ENCODE assay signal across 9 mouse cellular contexts in the genomic region with DNA sequence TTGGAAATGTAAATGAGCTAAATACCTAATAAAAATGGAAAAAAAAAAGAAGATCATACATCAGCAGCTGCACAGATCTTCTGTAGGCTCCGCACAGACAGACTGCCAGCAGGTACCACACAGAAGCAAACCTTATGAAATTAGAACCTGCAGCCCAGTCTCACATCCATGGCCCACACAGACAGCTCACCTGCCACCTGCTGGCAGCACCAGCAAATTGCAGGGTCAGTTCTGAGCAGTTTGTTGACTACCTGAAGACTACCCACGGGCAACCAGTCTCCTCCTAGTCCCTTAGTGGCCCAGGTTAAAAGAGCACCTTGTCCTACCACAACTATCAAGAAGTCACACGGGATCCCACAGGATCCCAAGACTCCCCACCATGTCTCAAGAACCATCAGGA.
A peak's percentile ranks its signal among the peaks of the same experiment; 100 is the strongest.
DNase-seq lines count a peak whose midpoint lies in the region; ATAC-seq and TF ChIP-seq lines count a peak whose summit lies in the region.
"Had no signal": no experiment of that assay in that cellular context is flagged by ENCODE, and none has a peak within 500 bp of the region (broad histone marks: within the 10 kb centered on the region; RNA-seq: fewer than 3 reads in every experiment).

No protein-coding gene starts in this region.

- intact Hi-C loops in gastrocnemius, adult 2 months (cut with DNase I) = no loop called here

- H3K4me2 ChIP-seq in neural tube, embryonic 15.5 days = no peak overlapping the region
- H3K4me2 ChIP-seq in midbrain, embryonic 14.5 days (ENCODE audit: low read length) = no peak overlapping the region

- H3K27me3 ChIP-seq in neural tube, embryonic 15.5 days (replicated peaks) = no peaks in the 10 kb centered on the region
- no peaks in the 10 kb centered on the region for H3K27me3 ChIP-seq in splenic B cell, adult 2 months (ENCODE audit: control insufficient read depth, insufficient read depth, low read length, poor library complexity, severe bottlenecking)
- H3K27me3 ChIP-seq in midbrain, embryonic 14.5 days (ENCODE audit: control insufficient read depth, insufficient read depth, low read length) = no peaks in the 10 kb centered on the region

- peaks cover 10% of the 10 kb centered on the region; the same call in 1 of the 2 replicates for H3K4me1 ChIP-seq in neural tube, embryonic 15.5 days
- peaks cover 20% of the 10 kb centered on the region; the same call in 1 of the 2 replicates for H3K4me1 ChIP-seq in midbrain, embryonic 14.5 days (ENCODE audit: control insufficient read depth, insufficient read depth, low read length)
- H3K4me1 ChIP-seq: megakaryocyte, embryonic 14.5 days had no signal

- H3K4me3 ChIP-seq in gastrocnemius, adult 2 months = no peak overlapping the region
- no peak overlapping the region for H3K4me3 ChIP-seq in neural tube, embryonic 15.5 days (replicated peaks)
- no peak overlapping the region for H3K4me3 ChIP-seq in midbrain, embryonic 14.5 days (replicated peaks; ENCODE audit: low read depth, low read length)
- H3K4me3 ChIP-seq: megakaryocyte, embryonic 14.5 days had no signal

- H3K9me3 ChIP-seq in neural tube, embryonic 15.5 days (replicated peaks) = no peaks in the 10 kb centered on the region
- H3K9me3 ChIP-seq in midbrain, embryonic 14.5 days (ENCODE audit: control insufficient read depth, low read length) = no peaks in the 10 kb centered on the region
- H3K9me3 ChIP-seq: megakaryocyte, embryonic 14.5 days had no signal

- H3K9ac ChIP-seq in neural tube, embryonic 15.5 days (replicated peaks) = no peak overlapping the region
- no peak overlapping the region for H3K9ac ChIP-seq in midbrain, embryonic 14.5 days (replicated peaks; ENCODE audit: low read length)

- no peak for ATAC-seq in neural tube, embryonic 15.5 days (ENCODE audit: low FRiP score)
- ATAC-seq in midbrain, embryonic 14.5 days (ENCODE audit: low FRiP score, low TSS enrichment) = no peak

- TF ChIP-seq CTCF in gastrocnemius, adult 2 months (IDR thresholded peaks at IDR 0.05) = peak; percentile 61

- DNase-seq in gastrocnemius, adult 2 months = peak; percentile 28
- no peak for DNase-seq in gastrocnemius, postnatal 25 days
- DNase-seq in neural tube, embryonic 10.5 days (ENCODE audit: extremely low spot score, low spot score) = peak; percentile 30
- DNase-seq in embryo, embryonic 10.5 days (ENCODE audit: low spot score) = peak; percentile 51
- DNase-seq in splenic B cell, adult 2 months (ENCODE audit: low read depth, low spot score) = peak; percentile 9
- DNase-seq in midbrain, embryonic 14.5 days = no peak
- DNase-seq in Muller cell, postnatal 12 days (ENCODE audit: inconsistent ontology term) = no peak

- H3K27ac ChIP-seq in gastrocnemius, adult 2 months = no peak overlapping the region
- H3K27ac ChIP-seq in neural tube, embryonic 15.5 days (replicated peaks) = no peak overlapping the region
- no peak overlapping the region for H3K27ac ChIP-seq in midbrain, embryonic 14.5 days (replicated peaks; ENCODE audit: low read depth, low read length)

- no peaks in the 10 kb centered on the region for H3K36me3 ChIP-seq in neural tube, embryonic 15.5 days
- no peaks in the 10 kb centered on the region for H3K36me3 ChIP-seq in splenic B cell, adult 2 months (ENCODE audit: control insufficient read depth, insufficient read depth, low read length, poor library complexity, severe bottlenecking)
- H3K36me3 ChIP-seq in midbrain, embryonic 14.5 days (ENCODE audit: control insufficient read depth, insufficient read depth, low read length) = no peaks in the 10 kb centered on the region

- WGBS in neural tube, embryonic 15.5 days = 77% methylated on average over 3 of the region's 3 CpGs
- 77% methylated on average over 3 of the region's 3 CpGs for WGBS in midbrain, embryonic 14.5 days

Comparison
In these comparisons a context has a peak if more than half of its experiments do, and no peak if none do; other contexts are left out.
1. DNase-seq: peak in gastrocnemius, adult 2 months (single experiment), neural tube, embryonic 10.5 days (single experiment), embryo, embryonic 10.5 days (single experiment) and splenic B cell, adult 2 months (single experiment); none in gastrocnemius, postnatal 25 days (single experiment), midbrain, embryonic 14.5 days (single experiment) and Muller cell, postnatal 12 days (single experiment).